In the genomic region with DNA sequence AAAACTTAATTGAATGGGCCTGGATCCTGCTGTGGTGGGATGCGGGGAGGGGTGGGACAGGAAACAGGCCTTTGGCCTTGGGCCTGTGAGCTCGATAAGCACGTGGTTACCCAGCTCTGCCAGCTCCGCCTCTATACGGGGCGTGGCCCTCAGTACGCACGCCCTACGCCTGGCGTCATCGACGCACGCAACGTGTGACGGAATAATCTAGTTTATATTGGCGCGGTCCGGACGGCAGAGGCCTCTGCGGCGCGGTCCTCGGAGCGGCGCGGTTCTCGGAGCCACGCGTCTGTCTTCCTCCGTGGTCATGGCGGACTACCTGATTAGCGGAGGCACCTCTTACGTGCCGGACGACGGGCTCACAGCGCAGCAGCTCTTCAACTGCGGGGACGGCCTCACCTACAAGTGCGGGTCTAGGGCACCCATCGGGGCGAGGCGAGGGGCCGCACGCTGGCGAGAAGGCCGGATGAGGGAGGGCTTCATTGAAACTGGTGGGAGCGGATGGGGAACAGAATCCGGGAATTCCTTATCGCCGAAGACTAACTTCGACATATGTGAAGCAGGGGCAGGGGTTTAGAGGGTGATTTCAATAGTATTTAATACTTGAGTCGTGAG, we compare ENCODE assay signal across 8 mouse cellular contexts. TPM values are rescaled to one million over a fixed set of nuclear protein-coding genes. Genes with fewer than 3 reads are reported as not detected.
DNase-seq lines count a peak whose midpoint lies in the region; ATAC-seq and TF ChIP-seq lines count a peak whose summit lies in the region.

A gene (plus strand): TSS at position 60 of the 615 bp plus-strand sequence.

- peak; percentile 99 for ATAC-seq in forebrain, embryonic 15.5 days (replicated peaks)
- ATAC-seq in neutrophil, adult 5-6 weeks (ENCODE audit: extremely low read depth, insufficient number of reproducible peaks, low FRiP score, poor library complexity, severe bottlenecking), result peak; percentile 96

- H3K27me3 ChIP-seq in forebrain, embryonic 15.5 days, result no peaks in the 10 kb centered on the region

- H3K9ac ChIP-seq in ES-E14 (ENCODE audit: insufficient read depth, low read depth, low read length, poor library complexity, severe bottlenecking), result peak within 1 kb of the TSS; percentile 93
- peak within 1 kb of the TSS; percentile 60 for H3K9ac ChIP-seq in forebrain, embryonic 15.5 days (replicated peaks)

- TF ChIP-seq POLR2A in lung, adult 2 months (IDR thresholded peaks at IDR 0.05; ENCODE audit: borderline replicate concordance, extremely low read depth, low read depth, low read length), result peak; percentile 89; the same call in 1 of the 2 replicates

- intact Hi-C loops in heart, postnatal 25 days (cut with DNase I), result no loop called here

- peak; percentile 98 for DNase-seq in ES-E14 (ENCODE audit: low read depth, low spot score)
- DNase-seq in cerebellum, adult 11-12 months, result peak; percentile 92
- peak; percentile 96 for DNase-seq in heart, postnatal 25 days (ENCODE audit: low spot score)
- peak; percentile 91 to 96 for DNase-seq in layer of hippocampus, adult 18-20 months (ENCODE audit: low spot score in 2 of 2)
- peak; percentile 95 for DNase-seq in lung, adult 2 months
- DNase-seq in thymus, adult 18-20 months, result peak; percentile 89 to 92

- H3K4me1 ChIP-seq in ES-E14 (ENCODE audit: control insufficient read depth in 2 of 2, insufficient read depth in 2 of 2, low read length in 2 of 2, poor library complexity in 1 of 2), result peaks cover 3 to 5% of the 10 kb centered on the region in 2 experiments; a peak in 3 of 4 replicates
- H3K4me1 ChIP-seq in forebrain, embryonic 15.5 days, result peaks cover 14% of the 10 kb centered on the region
- peaks cover 2% of the 10 kb centered on the region; the same call in 1 of the 2 replicates for H3K4me1 ChIP-seq in lung, adult 2 months (ENCODE audit: control insufficient read depth, insufficient read depth, low read length)

- peak within 1 kb of the TSS; percentile 69 for H3K4me2 ChIP-seq in forebrain, embryonic 15.5 days (replicated peaks)

- in situ Hi-C loops in ES-E14 (cut with MboI; ENCODE audit: low sequenced_read_pairs in 2 of 2, unreplicated experiment in 2 of 2), result no loop called here

- no peaks in the 10 kb centered on the region for H3K9me3 ChIP-seq in ES-E14 (ENCODE audit: control insufficient read depth, insufficient read depth, low read depth, low read length)
- no peaks in the 10 kb centered on the region for H3K9me3 ChIP-seq in forebrain, embryonic 15.5 days

- peaks cover 55% of the 10 kb centered on the region for H3K36me3 ChIP-seq in ES-E14 (ENCODE audit: control insufficient read depth, insufficient read depth, low read length, poor library complexity, severe bottlenecking)
- H3K36me3 ChIP-seq in forebrain, embryonic 15.5 days, result peaks cover 68% of the 10 kb centered on the region

- no peak for TF ChIP-seq CTCF in lung, adult 2 months (IDR thresholded peaks at IDR 0.05; ENCODE audit: insufficient read depth, low read length)

- peak within 1 kb of the TSS; percentile 70 for H3K27ac ChIP-seq in ES-E14 (ENCODE audit: insufficient read depth, low read depth, low read length, poor library complexity, severe bottlenecking)
- peak within 1 kb of the TSS; percentile 80 for H3K27ac ChIP-seq in forebrain, embryonic 15.5 days (replicated peaks)

- H3K4me3 ChIP-seq in ES-E14 (ENCODE audit: insufficient read depth in 1 of 2, low read depth in 1 of 2, low read length in 2 of 2, poor library complexity in 1 of 2, severe bottlenecking in 1 of 2), result peak within 1 kb of the TSS; percentile 82 to 85
- H3K4me3 ChIP-seq in forebrain, embryonic 15.5 days, result peak within 1 kb of the TSS; percentile 51
- H3K4me3 ChIP-seq in lung, adult 2 months (replicated peaks; ENCODE audit: extremely low read depth, low read depth, low read length), result peak within 1 kb of the TSS; percentile 78

- under 1% methylated on average over 53 of the region's 53 CpGs for WGBS in forebrain, embryonic 15.5 days
- under 1% methylated on average over 53 of the region's 53 CpGs for WGBS in lung, adult 2 months

TF ChIP-seq in ES-E14, 5 proteins besides CTCF, POLR2A, EP300 and RAD21:
- TF ChIP-seq HCFC1 (IDR thresholded peaks at IDR 0.05; ENCODE audit: borderline replicate concordance, insufficient read depth, low read length), result no peak

RNA-seq across cellular contexts. Expression of the gene that starts here (rescaled TPM):
- total RNA-seq in ES-E14 (2012; rRNA removed), result 344 and 404 TPM in 2 replicates
- polyA plus RNA-seq in forebrain, embryonic 15.5 days (2015; fragmentation: Nextera tagmentation; extraction: Ambion mirVana), result 117 and 125 TPM in 2 replicates
- total RNA-seq in heart, postnatal 25 days (2021), result 10 to 100 TPM; 47.5 to 47.6 TPM
- total RNA-seq in layer of hippocampus, adult 18-20 months (2021), result 10 to 100 TPM; 56.6 to 64.5 TPM
- 63.3 and 66.6 TPM in 2 replicates for polyA plus RNA-seq in lung, adult 2 months (2012; rRNA removed)
- total RNA-seq in neutrophil, adult 5-6 weeks (2017), result 61.0 and 75.5 TPM in 2 replicates

Comparison
In these comparisons a context has a peak if more than half of its experiments do, and no peak if none do; other contexts are left out.
1. Peak in every context shown above with its lines: DNase-seq, ATAC-seq, H3K4me3 ChIP-seq and H3K27ac ChIP-seq.